9 mouse cellular contexts compared by ENCODE assay signal in the genomic region with DNA sequence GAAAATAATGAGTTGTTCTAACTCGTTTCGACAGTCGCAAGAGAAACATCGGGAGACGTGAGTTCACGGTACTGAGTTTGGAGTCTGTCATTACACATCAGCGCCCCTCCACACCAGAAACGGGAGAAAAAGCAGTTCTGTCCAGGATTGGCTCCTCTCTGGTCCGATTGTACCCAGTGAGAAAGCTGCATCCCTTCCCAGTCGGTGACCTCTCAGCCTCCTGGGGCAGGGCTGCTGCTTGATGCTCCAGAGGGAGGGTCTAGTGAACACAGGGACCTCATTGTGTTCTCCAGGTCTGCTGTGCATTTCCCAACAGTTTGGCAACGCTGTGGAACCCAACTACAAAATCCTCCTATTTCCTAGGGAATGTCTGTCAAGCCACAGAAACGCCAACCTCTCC.
DNase-seq lines count a peak whose midpoint lies in the region; ATAC-seq lines count a peak whose summit lies in the region.
"Had no signal": no experiment of that assay in that cellular context is flagged by ENCODE, and none has a peak within 500 bp of the region (broad histone marks: within the 10 kb centered on the region; RNA-seq: fewer than 3 reads in every experiment).

No protein-coding gene starts in this region.

- ATAC-seq in hindbrain, embryonic 12.5 days (ENCODE audit: low FRiP score) = peak; percentile 72; the same call in 1 of the 2 replicates
- ATAC-seq in neural tube, embryonic 11.5 days (ENCODE audit: insufficient read depth, low FRiP score, low TSS enrichment) = peak; percentile 23; the same call in 1 of the 2 replicates
- ATAC-seq: Patski had no signal

- peaks cover 16% of the 10 kb centered on the region for H3K4me1 ChIP-seq in forebrain, embryonic 10.5 days
- H3K4me1 ChIP-seq in hindbrain, embryonic 12.5 days = peaks cover 6% of the 10 kb centered on the region; the same call in 1 of the 2 replicates
- H3K4me1 ChIP-seq in neural tube, embryonic 11.5 days (ENCODE audit: control insufficient read depth, insufficient read depth, low read length) = no peaks in the 10 kb centered on the region

- H3K4me2 ChIP-seq in hindbrain, embryonic 12.5 days (replicated peaks) = no peak overlapping the region
- H3K4me2 ChIP-seq in neural tube, embryonic 11.5 days (ENCODE audit: low read depth) = no peak overlapping the region
- H3K4me2 ChIP-seq: lung, embryonic 14.5 days had no signal

- no peaks in the 10 kb centered on the region for H3K36me3 ChIP-seq in forebrain, embryonic 10.5 days (replicated peaks)
- no peaks in the 10 kb centered on the region for H3K36me3 ChIP-seq in hindbrain, embryonic 12.5 days
- H3K36me3 ChIP-seq in neural tube, embryonic 11.5 days (ENCODE audit: control insufficient read depth, insufficient read depth, low read length) = no peaks in the 10 kb centered on the region

- no peaks in the 10 kb centered on the region for H3K27me3 ChIP-seq in forebrain, embryonic 10.5 days (ENCODE audit: poor library complexity, severe bottlenecking)
- H3K27me3 ChIP-seq in hindbrain, embryonic 12.5 days = no peaks in the 10 kb centered on the region
- no peaks in the 10 kb centered on the region for H3K27me3 ChIP-seq in neural tube, embryonic 11.5 days (ENCODE audit: control insufficient read depth, insufficient read depth, low read length)
- H3K27me3 ChIP-seq: Patski had no signal

- DNase-seq in embryo, embryonic 11.5 days (ENCODE audit: low read depth, low spot score) = peak; percentile 7
- peak; percentile 17 for DNase-seq in forebrain, embryonic 10.5 days (ENCODE audit: extremely low spot score, low spot score)
- DNase-seq in neural tube, embryonic 11.5 days (ENCODE audit: low spot score) = peak; percentile 43
- DNase-seq in kidney, adult 11 months = no peak
- DNase-seq in layer of hippocampus, adult 9-11 months = no peak
- DNase-seq in lung, postnatal 36 days = no peak
- DNase-seq: lung, embryonic 14.5 days had no signal

- 53% methylated on average over 12 of the region's 12 CpGs for WGBS in forebrain, embryonic 10.5 days
- 36% methylated on average over 12 of the region's 12 CpGs for WGBS in hindbrain, embryonic 12.5 days
- 65% methylated on average over 12 of the region's 12 CpGs for WGBS in neural tube, embryonic 11.5 days

- H3K4me3 ChIP-seq in forebrain, embryonic 10.5 days = no peak overlapping the region
- no peak overlapping the region for H3K4me3 ChIP-seq in hindbrain, embryonic 12.5 days
- no peak overlapping the region for H3K4me3 ChIP-seq in neural tube, embryonic 11.5 days (ENCODE audit: low read depth, low read length)

- no peaks in the 10 kb centered on the region for H3K9me3 ChIP-seq in forebrain, embryonic 10.5 days
- no peaks in the 10 kb centered on the region for H3K9me3 ChIP-seq in hindbrain, embryonic 12.5 days (replicated peaks)
- H3K9me3 ChIP-seq in neural tube, embryonic 11.5 days (ENCODE audit: control insufficient read depth, low read length) = no peaks in the 10 kb centered on the region

- H3K9ac ChIP-seq in hindbrain, embryonic 12.5 days = no peak overlapping the region
- H3K9ac ChIP-seq in neural tube, embryonic 11.5 days (ENCODE audit: low read length) = no peak overlapping the region
- H3K9ac ChIP-seq: lung, embryonic 14.5 days had no signal

- H3K27ac ChIP-seq in forebrain, embryonic 10.5 days = peak overlapping the region; percentile 53; the same call in 1 of the 2 replicates
- H3K27ac ChIP-seq in hindbrain, embryonic 12.5 days = no peak overlapping the region
- H3K27ac ChIP-seq in neural tube, embryonic 11.5 days (ENCODE audit: low read depth, low read length) = no peak overlapping the region

Comparison
In these comparisons a context has a peak if more than half of its experiments do, and no peak if none do; other contexts are left out.
1. DNase-seq: peak in embryo, embryonic 11.5 days (single experiment), forebrain, embryonic 10.5 days (single experiment) and neural tube, embryonic 11.5 days (single experiment); none in kidney, adult 11 months (single experiment), layer of hippocampus, adult 9-11 months (single experiment) and lung, postnatal 36 days (single experiment).